Mouse (Mus musculus) liver, embryonic 14.5 days (tissue): ENCODE measurements at regions not wholly inside any gene's neighbourhood (a gene's known extent, or its start where the extent isn't known, plus 50 kb on each side); places are given as distances from the start of the nearest gene placed in this dataset.

Experiments used
- CTCF ChIP-seq: IDR thresholded peaks from 2 replicates; pipeline ENCODE4 v1.5.1; 2016; ENCODE audit warnings: antibody characterized with exemption, low read depth, control low read depth
- EP300 ChIP-seq: IDR thresholded peaks from 2 replicates; pipeline ENCODE4 v1.6.1; 2016; ENCODE audit warnings: antibody characterized with exemption, low read depth

- no peak for TF ChIP-seq CTCF
- no peak for TF ChIP-seq EP300
Observed at GRCm38 (mm10) chr10:44607334-44607851, 79.1 kb upstream of the Prdm1 start.
